Mouse (Mus musculus) lung, postnatal 0 days (tissue): ENCODE measurements around the gene Pld3.

Experiments used
- CTCF ChIP-seq: IDR thresholded peaks from 2 replicates; pipeline ENCODE4 v1.5.1; 2016; ENCODE audit warnings: antibody characterized with exemption, mild to moderate bottlenecking
- EP300 ChIP-seq: IDR thresholded peaks from 2 replicates; pipeline ENCODE4 v1.6.1; 2016; ENCODE audit warnings: antibody characterized with exemption, mild to moderate bottlenecking, control low read depth

DNA sequence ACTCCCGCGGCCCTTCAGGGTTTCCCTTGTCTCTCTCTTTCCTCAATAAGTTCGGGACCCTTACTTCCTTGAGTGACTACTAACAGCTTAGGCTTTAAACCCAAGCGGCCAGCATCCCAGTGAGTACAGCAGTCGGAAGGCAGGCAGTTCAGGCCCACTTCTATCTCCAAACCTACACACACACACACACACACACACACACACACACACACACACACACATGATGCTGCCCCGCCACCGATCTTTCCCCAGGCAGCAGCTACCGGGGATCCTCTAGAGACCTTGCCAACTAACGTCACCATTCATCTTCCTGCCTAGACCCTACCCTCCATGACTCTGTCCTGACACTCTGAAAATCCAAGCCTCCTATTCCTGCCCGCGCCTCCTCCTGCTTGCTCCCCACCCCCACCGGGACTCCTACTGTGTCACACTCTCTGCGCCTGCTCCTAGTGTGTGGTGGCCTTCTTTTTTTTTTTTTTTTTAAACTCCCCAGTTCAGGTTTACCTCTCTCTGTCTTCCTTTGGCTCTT is 65.2 kb downstream of the Pld3 start:
- no peak for TF ChIP-seq CTCF
- TF ChIP-seq EP300, result no peak
